Mouse (Mus musculus) T-helper 2 cell (primary cell): ENCODE measurements around the gene Wwox.

Source experiments
- in situ Hi-C: fragments of 300-600 bp; cut with MboI, MseI; formaldehyde crosslinking; loops from one replicate; pipeline ENCODE4 v1.15.1; 2025; ENCODE audit warnings: high pct_unique_total_duplicates

The Wwox gene

GRCm38 (mm10) chr8:115307412-115307811, 868.0 kb downstream of the Wwox start:
- in situ Hi-C loops: no loop called here

GRCm38 (mm10) chr8:115311003-115311402, 871.5 kb downstream of the Wwox start:
- in situ Hi-C loops: no loop called here

GRCm38 (mm10) chr8:115312371-115312770, 872.9 kb downstream of the Wwox start:
- in situ Hi-C loops: no loop called here

GRCm38 (mm10) chr8:115322501-115322900, 883.0 kb downstream of the Wwox start:
- in situ Hi-C loops: no loop called here

GRCm38 (mm10) chr8:115330671-115331070, 891.2 kb downstream of the Wwox start:
- in situ Hi-C loops: no loop called here

GRCm38 (mm10) chr8:115333972-115334371, 894.5 kb downstream of the Wwox start:
- in situ Hi-C loops: no loop called here

GRCm38 (mm10) chr8:115336361-115336760, 896.9 kb downstream of the Wwox start:
- in situ Hi-C loops: no loop called here

- in situ Hi-C loops: no loop called here
Observed at GRCm38 (mm10) chr8:115348704-115349103, 909.2 kb downstream of the Wwox start.

GRCm38 (mm10) chr8:115350707-115351106, 911.3 kb downstream of the Wwox start:
- in situ Hi-C loops: no loop called here

- in situ Hi-C loops: no loop called here
Observed at GRCm38 (mm10) chr8:115357663-115358335, 918.3 kb downstream of the Wwox start.

- in situ Hi-C loops: no loop called here
Observed at GRCm38 (mm10) chr8:115358481-115358880, 919.0 kb downstream of the Wwox start.

GRCm38 (mm10) chr8:115359701-115360100, 920.2 kb downstream of the Wwox start:
- in situ Hi-C loops: no loop called here

- in situ Hi-C loops: no loop called here
Observed at GRCm38 (mm10) chr8:115362518-115362917, 923.1 kb downstream of the Wwox start.

GRCm38 (mm10) chr8:115374957-115375356, 935.5 kb downstream of the Wwox start:
- in situ Hi-C loops: no loop called here

- in situ Hi-C loops: no loop called here
Observed at GRCm38 (mm10) chr8:115375361-115376047, 936.0 kb downstream of the Wwox start.

- in situ Hi-C loops: no loop called here
Observed at GRCm38 (mm10) chr8:115377321-115377720, 937.9 kb downstream of the Wwox start.

GRCm38 (mm10) chr8:115380017-115380416, 940.6 kb downstream of the Wwox start:
- in situ Hi-C loops: no loop called here

- in situ Hi-C loops: no loop called here
Observed at GRCm38 (mm10) chr8:115390921-115391504, 951.6 kb downstream of the Wwox start.

GRCm38 (mm10) chr8:115395840-115396239, 956.4 kb downstream of the Wwox start:
- in situ Hi-C loops: no loop called here

GRCm38 (mm10) chr8:115397981-115398380, 958.5 kb downstream of the Wwox start:
- in situ Hi-C loops: no loop called here

- in situ Hi-C loops: no loop called here
Observed at GRCm38 (mm10) chr8:115400013-115400720, 960.7 kb downstream of the Wwox start.
